Mouse (Mus musculus): ENCODE results near the gene Pak7.
"Not testable (repeated sequence)": the region's sequence is repeated elsewhere in the genome, so short reads cannot be mapped to it uniquely, and the experiment has no call there.

GRCm38 (mm10) chr2:136241960-136242359 lies 145.8 kb downstream of the Pak7 start:
- TF ChIP-seq CTCF (IDR thresholded peaks at IDR 0.05; ENCODE audit: borderline replicate concordance, insufficient read depth, low read length); POLR2A (IDR thresholded peaks at IDR 0.05; ENCODE audit: low read depth, low read length): not testable (repeated sequence)
